Mouse (Mus musculus): ENCODE data around the gene Smbd1. TPM values are rescaled to one million over a fixed set of nuclear protein-coding genes. Genes with fewer than 3 reads are reported as not detected.

Gene Smbd1
- not detected for polyA plus RNA-seq (2014; fragmentation: Illumina TruSeq; extraction: RNeasy Lipid Tissue Mini Kit (QIAGEN cat#74804); ENCODE audit: low read depth, low replicate concordance)

DNA sequence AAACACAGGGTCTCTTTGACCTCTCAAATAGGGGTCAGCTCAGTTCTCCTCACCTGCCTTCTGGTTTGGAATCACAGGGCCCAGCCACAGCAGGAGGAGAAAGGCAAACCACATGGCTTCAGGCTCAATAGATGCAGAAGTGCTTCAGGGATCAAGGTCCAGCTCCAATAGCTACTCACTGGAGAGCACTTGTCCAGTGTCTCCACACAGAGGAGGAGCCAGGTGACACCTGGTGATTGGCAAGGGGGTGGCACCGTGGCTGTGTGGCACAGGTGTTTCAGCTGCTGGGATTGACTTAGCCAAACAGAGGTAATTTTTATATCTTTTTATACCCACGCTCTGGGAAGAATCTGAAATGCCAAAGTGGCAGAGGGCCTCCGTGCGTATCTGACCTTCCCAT is at the start of gene Smbd1:
Gene Smbd1, minus strand, starts transcription at position 157 of the 400 bp plus-strand sequence.

DNA sequence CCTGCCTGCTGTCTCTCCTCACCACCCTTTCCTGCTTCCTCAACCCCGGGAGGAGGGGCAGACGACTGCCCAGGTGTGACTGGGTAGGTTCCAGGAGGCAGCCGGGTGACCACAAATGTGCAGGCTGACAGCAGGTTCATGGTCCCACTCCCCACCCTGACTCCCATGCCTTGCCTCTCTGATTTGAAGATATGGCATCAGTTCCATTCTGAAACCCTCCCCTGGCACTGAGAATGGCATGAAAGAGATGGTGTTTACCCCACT is 12.9 kb downstream of the Smbd1 start, which contains the start of gene Muc20:
Gene Muc20, minus strand, starts transcription at position 10 of the 264 bp plus-strand sequence.

Other genes starting within 250 kb of the Smbd1 start
- gene Tfrc, start 201.6 kb downstream of the Smbd1 start, polyA plus RNA-seq (2014; fragmentation: Illumina TruSeq; extraction: RNeasy Lipid Tissue Mini Kit (QIAGEN cat#74804); ENCODE audit: low read depth, low replicate concordance) = 70.3 TPM
- gene Tnk2, start 166.6 kb downstream of the Smbd1 start, polyA plus RNA-seq (2014; fragmentation: Illumina TruSeq; extraction: RNeasy Lipid Tissue Mini Kit (QIAGEN cat#74804); ENCODE audit: low read depth, low replicate concordance) = 1.2 TPM
- not detected for gene Muc4, start 74.6 kb downstream of the Smbd1 start, polyA plus RNA-seq (2014; fragmentation: Illumina TruSeq; extraction: RNeasy Lipid Tissue Mini Kit (QIAGEN cat#74804); ENCODE audit: low read depth, low replicate concordance)
- gene Muc20, start 13.0 kb downstream of the Smbd1 start, polyA plus RNA-seq (2014; fragmentation: Illumina TruSeq; extraction: RNeasy Lipid Tissue Mini Kit (QIAGEN cat#74804); ENCODE audit: low read depth, low replicate concordance) = not detected
- 181 TPM for gene Fyttd1, start 67.0 kb upstream of the Smbd1 start, polyA plus RNA-seq (2014; fragmentation: Illumina TruSeq; extraction: RNeasy Lipid Tissue Mini Kit (QIAGEN cat#74804); ENCODE audit: low read depth, low replicate concordance)
- 10.4 TPM for gene Rubcn, start 67.3 kb upstream of the Smbd1 start, polyA plus RNA-seq (2014; fragmentation: Illumina TruSeq; extraction: RNeasy Lipid Tissue Mini Kit (QIAGEN cat#74804); ENCODE audit: low read depth, low replicate concordance)
- gene Lrch3, start 103.6 kb upstream of the Smbd1 start, polyA plus RNA-seq (2014; fragmentation: Illumina TruSeq; extraction: RNeasy Lipid Tissue Mini Kit (QIAGEN cat#74804); ENCODE audit: low read depth, low replicate concordance) = 35.6 TPM
- gene Iqcg, start 245.7 kb upstream of the Smbd1 start, polyA plus RNA-seq (2014; fragmentation: Illumina TruSeq; extraction: RNeasy Lipid Tissue Mini Kit (QIAGEN cat#74804); ENCODE audit: low read depth, low replicate concordance) = 2.4 TPM
- gene Rpl35a, start 246.0 kb upstream of the Smbd1 start, polyA plus RNA-seq (2014; fragmentation: Illumina TruSeq; extraction: RNeasy Lipid Tissue Mini Kit (QIAGEN cat#74804); ENCODE audit: low read depth, low replicate concordance) = 944 TPM

Measured in adrenal gland, adult 10 weeks (tissue).